Mouse (Mus musculus): ENCODE data around the gene Uhrf2. TPM values are rescaled to one million over a fixed set of nuclear protein-coding genes. Genes with fewer than 3 reads are reported as not detected.
"Not testable (repeated sequence)": the region's sequence is repeated elsewhere in the genome, so short reads cannot be mapped to it uniquely, and the experiment has no call there.

The Uhrf2 gene
- polyA plus RNA-seq, 2 experiments: 30.8 to 38.6 TPM

DNA sequence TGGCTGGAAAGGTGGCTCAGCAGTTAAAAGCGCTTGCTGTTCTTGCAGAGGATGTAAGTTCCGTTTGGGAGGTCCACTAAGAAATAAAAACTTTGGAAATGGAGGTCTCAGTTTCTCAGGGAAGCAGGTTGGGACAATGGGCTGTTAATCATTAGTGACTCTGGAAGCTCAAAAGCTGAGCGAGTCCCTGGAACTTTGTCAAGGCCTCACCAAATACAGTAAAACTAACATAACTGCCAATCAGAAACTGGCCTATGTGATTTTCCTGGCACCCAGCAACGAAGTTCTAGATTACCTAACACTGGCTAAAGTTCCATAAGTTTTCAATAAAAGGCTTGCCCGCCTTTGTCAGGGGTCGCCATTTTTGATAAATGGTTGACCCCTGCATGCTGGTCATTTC lies 14.2 kb upstream of the Uhrf2 start:
- Histone ChIP-seq H3K27me3 (ENCODE audit: control insufficient read depth, insufficient read depth, low read length) (no peaks in the 10 kb centered on the region), H3K4me1 (replicated peaks; ENCODE audit: control insufficient read depth in 2 of 2, insufficient read depth in 2 of 2, low read length in 1 of 2) (peaks cover 0 to 6% of the 10 kb centered on the region in 2 experiments; a peak in 1 of 4 replicates), H3K27ac (no peak overlapping the region), H3K9me3 (ENCODE audit: control insufficient read depth, low read length) (no peaks in the 10 kb centered on the region), H3K9ac (replicated peaks) (no peak overlapping the region), H3K4me3 (ENCODE audit: insufficient read depth in 1 of 2, low read depth in 2 of 2, low read length in 2 of 2) (no peak overlapping the region), H3K36me3 (replicated peaks; ENCODE audit: control insufficient read depth, insufficient read depth, low read depth) (no peaks in the 10 kb centered on the region), H3K4me2 (ENCODE audit: low read depth) (no peak overlapping the region)
- TF ChIP-seq CTCF (IDR thresholded peaks at IDR 0.05; ENCODE audit: low read depth) (no peak), EP300 (IDR thresholded peaks at IDR 0.05; ENCODE audit: low read depth) (no peak)
- no peak for ATAC-seq (ENCODE audit: insufficient read depth)
- no peak for DNase-seq (ENCODE audit: low read depth in 3 of 3, low spot score in 3 of 3)
- 52% methylated on average over 6 of the region's 6 CpGs for WGBS (ENCODE audit: insufficient replicate concordance)

DNA sequence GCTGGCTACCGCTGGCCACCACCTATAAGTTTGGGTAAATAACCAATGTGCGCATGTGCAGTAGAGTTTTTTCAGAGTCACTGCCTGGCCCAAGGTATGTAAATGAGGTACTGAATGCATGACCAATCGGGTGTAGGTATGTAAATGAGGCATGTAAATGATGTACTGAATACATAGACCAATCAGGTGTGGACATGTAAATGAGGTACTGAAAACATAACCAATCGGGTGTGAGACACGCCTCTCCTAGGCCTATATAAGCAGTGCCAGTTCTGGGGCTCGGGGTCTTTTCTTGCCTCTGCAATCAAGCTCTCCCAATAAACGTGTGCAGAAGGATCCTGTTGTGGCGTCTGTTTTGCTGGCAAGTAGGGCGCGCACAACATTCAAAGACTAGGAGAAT lies 6.9 kb upstream of the Uhrf2 start:
- not testable (repeated sequence) for H3K9ac ChIP-seq (replicated peaks); H3K4me1 ChIP-seq (replicated peaks; ENCODE audit: control insufficient read depth in 2 of 2, insufficient read depth in 2 of 2, low read length in 1 of 2); H3K36me3 ChIP-seq (replicated peaks; ENCODE audit: control insufficient read depth, insufficient read depth, low read depth); H3K27me3 ChIP-seq (ENCODE audit: control insufficient read depth, insufficient read depth, low read length); ATAC-seq (ENCODE audit: insufficient read depth); DNase-seq (ENCODE audit: low read depth in 3 of 3, low spot score in 3 of 3); H3K27ac ChIP-seq; H3K9me3 ChIP-seq (ENCODE audit: control insufficient read depth, low read length); H3K4me3 ChIP-seq (ENCODE audit: insufficient read depth in 1 of 2, low read depth in 2 of 2, low read length in 2 of 2); H3K4me2 ChIP-seq (ENCODE audit: low read depth)
- WGBS (ENCODE audit: insufficient replicate concordance): 81% methylated on average over 10 of the region's 10 CpGs

DNA sequence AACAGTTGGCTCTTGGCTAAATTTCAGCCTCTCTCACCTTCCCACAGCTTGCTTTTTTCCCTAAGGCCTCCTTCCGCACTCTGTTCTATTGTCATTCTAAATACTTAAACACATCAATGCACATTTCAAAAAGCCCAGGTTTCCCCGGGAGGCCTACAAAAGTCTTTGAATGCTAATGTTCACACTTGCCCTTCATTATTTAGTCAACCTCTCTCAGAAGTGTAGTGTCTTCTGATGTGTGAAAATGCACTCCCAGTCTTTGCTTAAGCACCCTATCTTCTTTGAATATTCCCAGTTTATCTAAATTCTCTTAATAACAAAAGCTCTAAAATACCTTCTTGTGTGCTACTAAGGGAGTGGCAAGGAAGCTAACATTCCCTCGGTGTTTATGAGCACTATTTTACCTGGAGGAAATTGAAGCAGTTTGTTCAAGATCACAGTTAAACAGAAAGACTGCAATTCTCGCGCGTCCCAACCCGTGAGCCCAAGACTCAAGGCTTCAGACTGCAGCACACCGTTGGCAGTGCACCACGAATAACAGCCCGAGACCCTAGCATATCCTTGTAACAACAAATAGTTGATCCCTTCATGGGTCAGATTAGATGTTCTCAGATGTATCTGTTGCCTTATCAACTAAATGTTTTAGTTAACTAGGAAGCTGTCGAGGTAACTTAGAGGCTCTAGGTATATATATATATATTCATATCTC lies 1.2 kb upstream of the Uhrf2 start:
- Histone ChIP-seq H3K27ac (no peak overlapping the region), H3K4me3 (ENCODE audit: insufficient read depth in 1 of 2, low read depth in 2 of 2, low read length in 2 of 2) (no peak overlapping the region; a peak in 1 of 4 replicates), H3K9me3 (ENCODE audit: control insufficient read depth, low read length) (no peaks in the 10 kb centered on the region), H3K4me2 (ENCODE audit: low read depth) (peak overlapping the region; percentile 74), H3K9ac (replicated peaks) (no peak overlapping the region), H3K27me3 (ENCODE audit: control insufficient read depth, insufficient read depth, low read length) (no peaks in the 10 kb centered on the region), H3K36me3 (replicated peaks; ENCODE audit: control insufficient read depth, insufficient read depth, low read depth) (peaks cover 3% of the 10 kb centered on the region; the same call in 1 of the 2 replicates), H3K4me1 (replicated peaks; ENCODE audit: control insufficient read depth in 2 of 2, insufficient read depth in 2 of 2, low read length in 1 of 2) (peaks cover 11 to 16% of the 10 kb centered on the region in 2 experiments)
- ATAC-seq (ENCODE audit: insufficient read depth) (no peak), DNase-seq (ENCODE audit: low read depth in 3 of 3, low spot score in 3 of 3) (no peak)
- 71% methylated on average over 11 of the region's 11 CpGs for WGBS (ENCODE audit: insufficient replicate concordance)
- no peak for TF ChIP-seq CTCF (IDR thresholded peaks at IDR 0.05; ENCODE audit: low read depth)
- no peak for TF ChIP-seq EP300 (IDR thresholded peaks at IDR 0.05; ENCODE audit: low read depth)

DNA sequence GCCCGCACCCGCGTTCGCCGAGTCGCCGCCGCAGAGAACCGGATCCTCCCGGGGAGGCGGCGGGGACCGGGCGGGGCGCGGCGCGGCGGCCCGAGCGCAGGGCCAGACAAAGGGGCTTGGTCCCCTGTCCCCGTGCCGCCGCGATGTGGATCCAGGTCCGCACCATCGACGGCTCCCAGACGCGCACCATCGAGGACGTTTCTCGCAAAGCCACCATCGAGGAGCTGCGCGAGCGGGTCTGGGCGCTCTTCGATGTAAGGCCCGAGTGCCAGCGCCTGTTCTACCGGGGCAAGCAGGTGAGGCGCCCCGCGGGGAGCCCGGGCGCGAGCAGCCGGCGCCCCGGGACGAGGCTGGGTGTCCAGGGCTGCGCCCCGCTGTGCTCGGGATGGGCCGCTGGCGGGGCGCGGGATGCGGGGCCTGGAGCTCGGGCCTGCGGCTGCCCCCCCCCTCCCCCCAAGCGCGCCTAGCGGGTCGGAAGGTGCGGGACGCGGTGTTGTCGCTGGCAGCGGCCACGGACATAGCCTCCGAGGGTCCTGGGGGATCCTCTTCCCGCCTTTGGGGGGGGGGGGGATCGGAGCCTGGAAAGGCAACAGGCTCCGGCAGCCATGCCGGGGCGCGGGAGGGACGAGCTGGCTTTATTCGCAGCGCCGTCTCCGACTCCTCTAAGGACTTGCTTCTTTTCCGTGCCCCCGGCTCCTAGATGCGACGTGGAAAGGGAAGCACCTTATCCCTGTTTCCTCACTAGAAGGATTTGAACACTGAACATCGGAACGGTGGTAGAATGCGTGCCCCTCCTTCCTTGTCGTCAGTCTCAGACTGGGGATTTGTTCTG lies 539 bp downstream of the Uhrf2 start:
- DNase-seq (ENCODE audit: low read depth in 3 of 3, low spot score in 3 of 3) (no peak), ATAC-seq (ENCODE audit: insufficient read depth) (peak; percentile 76)
- Histone ChIP-seq H3K4me2 (ENCODE audit: low read depth) (peak overlapping the region; percentile 74), H3K4me3 (ENCODE audit: insufficient read depth in 1 of 2, low read depth in 2 of 2, low read length in 2 of 2) (peak overlapping the region; percentile 95 to 99), H3K9ac (replicated peaks) (peak overlapping the region; percentile 98), H3K27ac (peak overlapping the region; percentile 74), H3K27me3 (ENCODE audit: control insufficient read depth, insufficient read depth, low read length) (no peaks in the 10 kb centered on the region), H3K9me3 (ENCODE audit: control insufficient read depth, low read length) (no peaks in the 10 kb centered on the region), H3K36me3 (replicated peaks; ENCODE audit: control insufficient read depth, insufficient read depth, low read depth) (peaks cover 3% of the 10 kb centered on the region; the same call in 1 of the 2 replicates), H3K4me1 (replicated peaks; ENCODE audit: control insufficient read depth in 2 of 2, insufficient read depth in 2 of 2, low read length in 1 of 2) (peaks cover 11 to 24% of the 10 kb centered on the region in 2 experiments)
- TF ChIP-seq EP300 (IDR thresholded peaks at IDR 0.05; ENCODE audit: low read depth) (no peak), CTCF (IDR thresholded peaks at IDR 0.05; ENCODE audit: low read depth) (no peak)
- WGBS (ENCODE audit: insufficient replicate concordance): 0% methylated on average over 86 of the region's 92 CpGs

DNA sequence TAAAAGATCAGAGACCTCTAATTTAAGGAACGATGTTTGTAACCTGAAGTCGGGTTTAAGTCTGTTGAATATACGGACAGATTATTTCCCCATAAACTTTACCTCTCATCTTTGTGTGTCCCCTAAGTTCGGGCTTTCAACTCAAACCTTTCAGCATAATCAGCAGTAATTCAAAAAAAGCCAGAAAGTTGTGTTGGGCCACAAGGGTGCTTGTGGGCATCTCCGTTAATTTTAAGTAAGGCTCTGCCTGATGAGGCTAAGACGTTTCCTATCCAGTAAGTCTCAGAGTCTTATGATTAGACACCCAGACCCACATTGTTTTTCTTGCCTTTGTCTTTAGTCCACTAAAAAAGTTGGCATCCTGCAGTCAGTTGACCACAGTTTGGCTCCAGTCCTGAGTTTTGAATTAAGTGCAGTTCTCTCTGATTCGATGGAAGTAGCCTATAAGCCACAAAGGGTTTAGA lies 1.2 kb downstream of the Uhrf2 start:
- TF ChIP-seq CTCF (IDR thresholded peaks at IDR 0.05; ENCODE audit: low read depth) (no peak), EP300 (IDR thresholded peaks at IDR 0.05; ENCODE audit: low read depth) (no peak)

More for the DNA sequence above, 1.2 kb downstream of the Uhrf2 start:
- H3K4me2 ChIP-seq (ENCODE audit: low read depth): peak overlapping the region; percentile 74
- H3K9ac ChIP-seq (replicated peaks): peak overlapping the region; percentile 98
- H3K4me1 ChIP-seq (replicated peaks; ENCODE audit: control insufficient read depth in 2 of 2, insufficient read depth in 2 of 2, low read length in 1 of 2): peaks cover 11 to 26% of the 10 kb centered on the region in 2 experiments
- WGBS (ENCODE audit: insufficient replicate concordance): 2% methylated on average over 7 of the region's 7 CpGs
- DNase-seq (ENCODE audit: low read depth in 3 of 3, low spot score in 3 of 3) (no peak), ATAC-seq (ENCODE audit: insufficient read depth) (no peak)
- peaks cover 3% of the 10 kb centered on the region; the same call in 1 of the 2 replicates for H3K36me3 ChIP-seq (replicated peaks; ENCODE audit: control insufficient read depth, insufficient read depth, low read depth)
- peak overlapping the region; percentile 95 to 99 for H3K4me3 ChIP-seq (ENCODE audit: insufficient read depth in 1 of 2, low read depth in 2 of 2, low read length in 2 of 2)
- H3K27ac ChIP-seq: peak overlapping the region; percentile 74
- H3K9me3 ChIP-seq (ENCODE audit: control insufficient read depth, low read length): no peaks in the 10 kb centered on the region
- H3K27me3 ChIP-seq (ENCODE audit: control insufficient read depth, insufficient read depth, low read length): no peaks in the 10 kb centered on the region
